Mouse (Mus musculus) left cerebral cortex, postnatal 36 days (tissue): ENCODE results near the gene Hey2. TPM values are rescaled to one million over a fixed set of nuclear protein-coding genes. Genes with fewer than 3 reads are reported as not detected.

Experiments used
- DNase-seq, 2 experiments: peaks; one replicate each; pipeline ENCODE4 v3.0.0; 2021 to 2022; ENCODE audit warnings: low spot score in 2 of 2, mixed read lengths in 1 of 2
- intact Hi-C: fragments of 180-260 bp; cut with DNase I; formaldehyde crosslinking; loops from one replicate; pipeline ENCODE4 v1.15.1; 2025
- total RNA-seq, 2 experiments: library from RNA; stranded (reverse); gene quantifications; 2 replicates each; pipeline ENCODE4 v1.2.3; 2021

The Hey2 gene
- total RNA-seq, 2 experiments from 2014 or later: 6.3 to 6.5 TPM

- intact Hi-C loops: loop anchor here (5.0 kb wide), 1 partner anchor 73 kb away; no protein-coding TSS in a partner anchor
- DNase-seq: no peak
Observed at GRCm38 (mm10) chr10:30799713-30800450, 42.7 kb downstream of the Hey2 start.

GRCm38 (mm10) chr10:30796469-30797261 is 45.9 kb downstream of the Hey2 start:
- intact Hi-C loops: no loop called here
- no peak for DNase-seq

- intact Hi-C loops: no loop called here
- no peak for DNase-seq
Observed at GRCm38 (mm10) chr10:30791016-30791415, 51.6 kb downstream of the Hey2 start.

GRCm38 (mm10) chr10:30789521-30789920 is 53.1 kb downstream of the Hey2 start:
- intact Hi-C loops: no loop called here
- DNase-seq: no peak

- intact Hi-C loops: no loop called here
Observed at GRCm38 (mm10) chr10:30788340-30788721, 54.3 kb downstream of the Hey2 start.

GRCm38 (mm10) chr10:30787684-30788339 is 54.8 kb downstream of the Hey2 start:
- intact Hi-C loops: no loop called here

More at GRCm38 (mm10) chr10:30788340-30788721, 54.3 kb downstream of the Hey2 start:
- no peak for DNase-seq

GRCm38 (mm10) chr10:30786103-30786754 is 56.4 kb downstream of the Hey2 start:
- no peak for DNase-seq
- intact Hi-C loops: no loop called here

More at GRCm38 (mm10) chr10:30787684-30788339, 54.8 kb downstream of the Hey2 start:
- no peak for DNase-seq

Other genes starting within 250 kb of the Hey2 start
- gene Trmt11, start 242.1 kb downstream of the Hey2 start, total RNA-seq: 1 to 10 TPM; 8.0 to 8.4 TPM
- gene Hint3, start 213.2 kb downstream of the Hey2 start, total RNA-seq: 10 to 100 TPM; 44.8 to 45.7 TPM
- gene Ncoa7, start 39.5 kb downstream of the Hey2 start, total RNA-seq: 100 to 1,000 TPM; 105 to 109 TPM